Comparison of ENCODE assay signal across 9 mouse cellular contexts in genomic region chr2:35679812-35680672, GRCm38 (mm10).
DNase-seq lines count a peak whose midpoint lies in the region; ATAC-seq and TF ChIP-seq lines count a peak whose summit lies in the region.
"Had no signal": no experiment of that assay in that cellular context is flagged by ENCODE, and none has a peak within 500 bp of the region (broad histone marks: within the 10 kb centered on the region; RNA-seq: fewer than 3 reads in every experiment).

No protein-coding gene starts in this region.

- no peaks in the 10 kb centered on the region for H3K36me3 ChIP-seq in liver, embryonic 14.5 days (replicated peaks; ENCODE audit: control insufficient read depth, insufficient read depth, low read depth)
- H3K36me3 ChIP-seq in stomach, embryonic 14.5 days (ENCODE audit: control insufficient read depth, insufficient read depth, low read length), result no peaks in the 10 kb centered on the region

- no peak overlapping the region for H3K9ac ChIP-seq in liver, embryonic 14.5 days (replicated peaks)
- no peak overlapping the region for H3K9ac ChIP-seq in stomach, embryonic 14.5 days (replicated peaks; ENCODE audit: low read depth, low read length)

- H3K27ac ChIP-seq in liver, embryonic 14.5 days, result peak overlapping the region; percentile 27; the same call in 1 of the 2 replicates
- H3K27ac ChIP-seq in stomach, embryonic 14.5 days (ENCODE audit: low read length), result peak overlapping the region; percentile 16; the same call in 1 of the 2 replicates

- TF ChIP-seq EP300 in liver, embryonic 14.5 days (IDR thresholded peaks at IDR 0.05; ENCODE audit: low read depth), result no peak

- peak; percentile 68 for DNase-seq in urinary bladder, postnatal 14 days (ENCODE audit: low spot score)
- no peak for DNase-seq in urinary bladder, adult 2 months (ENCODE audit: low spot score)
- peak; percentile 39 for DNase-seq in embryo, embryonic 11 days
- DNase-seq in induced T-regulatory cell, adult 2 months (ENCODE audit: low read depth), result peak; percentile 81
- peak; percentile 42 to 47 (median 47) for DNase-seq in liver, embryonic 14.5 days (ENCODE audit: low read depth in 3 of 3, low spot score in 3 of 3)
- no peak for DNase-seq in adipocyte (ENCODE audit: low spot score)
- DNase-seq in cerebellum, adult 9-11 months, result no peak

- TF ChIP-seq CTCF in liver, embryonic 14.5 days (IDR thresholded peaks at IDR 0.05; ENCODE audit: low read depth), result no peak

- H3K27me3 ChIP-seq in liver, embryonic 14.5 days (ENCODE audit: control insufficient read depth, insufficient read depth, low read length), result no peaks in the 10 kb centered on the region
- no peaks in the 10 kb centered on the region for H3K27me3 ChIP-seq in stomach, embryonic 14.5 days (ENCODE audit: control insufficient read depth, insufficient read depth, low read length)

- no peak overlapping the region for H3K4me3 ChIP-seq in liver, embryonic 14.5 days (ENCODE audit: insufficient read depth in 1 of 2, low read depth in 2 of 2, low read length in 2 of 2)
- H3K4me3 ChIP-seq in stomach, embryonic 14.5 days (ENCODE audit: low read depth, low read length), result no peak overlapping the region
- H3K4me3 ChIP-seq: erythroblast, embryonic 14.5 days had no signal

- peak; percentile 79 for ATAC-seq in liver, embryonic 14.5 days (ENCODE audit: insufficient read depth)
- 0 out of 2 replicates have a peak, but pooled peaks have one; percentile 33 for ATAC-seq in stomach, embryonic 14.5 days (ENCODE audit: insufficient number of reproducible peaks, insufficient read depth, low FRiP score, low read depth)

- H3K9me3 ChIP-seq in liver, embryonic 14.5 days (ENCODE audit: control insufficient read depth, low read length), result no peaks in the 10 kb centered on the region
- H3K9me3 ChIP-seq in stomach, embryonic 14.5 days (ENCODE audit: control insufficient read depth, low read depth, low read length), result no peaks in the 10 kb centered on the region

- H3K4me1 ChIP-seq in liver, embryonic 14.5 days (replicated peaks; ENCODE audit: control insufficient read depth in 2 of 2, insufficient read depth in 2 of 2, low read length in 1 of 2), result peaks cover 3 to 42% of the 10 kb centered on the region in 2 experiments
- peaks cover 77% of the 10 kb centered on the region for H3K4me1 ChIP-seq in stomach, embryonic 14.5 days (ENCODE audit: control insufficient read depth, insufficient read depth, low read length)

- WGBS in liver, embryonic 14.5 days (ENCODE audit: insufficient replicate concordance), result 14% methylated on average over 10 of the region's 10 CpGs
- WGBS in stomach, embryonic 14.5 days, result 34% methylated on average over 10 of the region's 10 CpGs

- no peak overlapping the region for H3K4me2 ChIP-seq in liver, embryonic 14.5 days (ENCODE audit: low read depth)
- H3K4me2 ChIP-seq in stomach, embryonic 14.5 days (replicated peaks; ENCODE audit: low read depth, low read length), result no peak overlapping the region

Comparison
In these comparisons a context has a peak if more than half of its experiments do, and no peak if none do; other contexts are left out.
1. DNase-seq: peak in urinary bladder, postnatal 14 days (single experiment), embryo, embryonic 11 days (single experiment), induced T-regulatory cell, adult 2 months (single experiment) and liver, embryonic 14.5 days (3 of 3); none in urinary bladder, adult 2 months (single experiment), adipocyte (single experiment) and cerebellum, adult 9-11 months (single experiment).